Mouse (Mus musculus): ENCODE data around the gene Susd5. TPM values are rescaled to one million over a fixed set of nuclear protein-coding genes. Genes with fewer than 3 reads are reported as not detected.
"Not testable (repeated sequence)": the region's sequence is repeated elsewhere in the genome, so short reads cannot be mapped to it uniquely, and the experiment has no call there.

The Susd5 gene
- polyA plus RNA-seq, 1 experiment from 2014 or later, result 0.53 TPM

GRCm38 (mm10) chr9:114116672-114117071 lies 59.7 kb downstream of the Susd5 start:
- WGBS, result 15% methylated on average over 5 of the region's 5 CpGs
- H3K27me3 ChIP-seq; H3K4me2 ChIP-seq; H3K9me3 ChIP-seq (replicated peaks); H3K4me3 ChIP-seq; H3K36me3 ChIP-seq; H3K27ac ChIP-seq; H3K4me1 ChIP-seq (replicated peaks); ATAC-seq (replicated peaks; ENCODE audit: insufficient number of reproducible peaks, insufficient read depth, low FRiP score, low read depth); H3K9ac ChIP-seq: not testable (repeated sequence)

DNA sequence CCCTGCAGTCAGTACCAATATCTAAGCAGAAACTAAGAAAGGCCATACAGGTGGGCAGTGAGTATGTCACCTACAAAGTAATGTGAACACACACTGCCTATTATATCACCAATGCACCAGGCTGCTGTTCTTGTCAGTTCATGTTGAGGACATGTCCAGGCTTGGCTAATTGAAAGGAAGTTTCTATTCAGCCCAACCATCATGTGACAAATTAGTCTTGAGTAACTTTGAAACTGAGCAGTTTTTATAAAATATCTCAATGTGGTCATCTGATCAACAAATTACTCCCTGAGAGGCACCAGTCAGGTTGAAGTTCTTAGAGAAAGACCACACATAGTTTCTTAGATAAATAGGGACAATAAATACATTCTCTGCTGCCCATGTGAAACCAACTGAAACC lies 65.9 kb downstream of the Susd5 start:
- H3K27me3 ChIP-seq; H3K36me3 ChIP-seq; H3K4me3 ChIP-seq; H3K27ac ChIP-seq; H3K4me1 ChIP-seq (replicated peaks); H3K9me3 ChIP-seq (replicated peaks); H3K9ac ChIP-seq; ATAC-seq (replicated peaks; ENCODE audit: insufficient number of reproducible peaks, insufficient read depth, low FRiP score, low read depth); H3K4me2 ChIP-seq: not testable (repeated sequence)

DNA sequence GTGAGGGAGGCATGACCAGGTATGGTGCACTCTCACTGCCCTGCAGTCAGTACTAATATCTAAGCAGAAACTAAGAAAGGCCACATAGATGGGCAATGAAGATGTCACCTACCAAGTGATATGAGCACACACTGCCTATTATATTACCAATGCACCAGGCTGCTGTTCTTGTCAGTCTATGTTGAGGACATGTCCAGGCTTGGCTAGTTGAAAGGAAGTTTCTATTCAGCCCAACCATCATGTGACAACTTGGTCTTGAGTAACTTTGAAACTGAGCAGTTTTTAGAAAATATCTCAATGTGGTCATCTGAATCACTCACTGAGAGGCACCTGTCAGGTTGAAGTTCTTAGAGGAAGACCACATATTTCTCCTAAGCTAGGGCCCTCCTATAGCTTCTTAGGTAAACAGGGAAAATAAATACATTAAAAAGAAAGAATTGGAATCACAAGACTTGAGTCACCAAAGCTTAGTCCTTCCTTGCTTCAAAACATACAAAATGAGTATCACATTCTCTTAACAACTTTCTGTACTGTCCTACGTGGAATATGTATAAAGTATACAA lies 72.4 kb downstream of the Susd5 start:
- ATAC-seq (replicated peaks; ENCODE audit: insufficient number of reproducible peaks, insufficient read depth, low FRiP score, low read depth); H3K4me2 ChIP-seq: not testable (repeated sequence)
- 74% methylated on average over 1 of the region's 1 CpGs for WGBS

More for the DNA sequence above, 72.4 kb downstream of the Susd5 start:
- H3K9ac ChIP-seq; H3K27ac ChIP-seq; H3K9me3 ChIP-seq (replicated peaks); H3K36me3 ChIP-seq; H3K4me3 ChIP-seq; H3K4me1 ChIP-seq (replicated peaks); H3K27me3 ChIP-seq: not testable (repeated sequence)

Other genes starting within 250 kb of the Susd5 start
- gene Ubp1, start 126.2 kb upstream of the Susd5 start, polyA plus RNA-seq (2015; fragmentation: Nextera tagmentation; extraction: Ambion mirVana), result 18.1 and 22.2 TPM in 2 replicates
- gene Fbxl2, start 10.9 kb upstream of the Susd5 start, polyA plus RNA-seq (2015; fragmentation: Nextera tagmentation; extraction: Ambion mirVana), result 1.7 and 1.9 TPM in 2 replicates

Measured in heart, embryonic 15.5 days (tissue).